Mouse (Mus musculus) thymus, adult 2 months (tissue): Measurements from ENCODE around the gene Rnf26.

Source experiments
- CTCF ChIP-seq: fragments of 200-500 bp; IDR thresholded peaks from 2 replicates; pipeline ENCODE4 v1.5.1; 2012; ENCODE audit warnings: mild to moderate bottlenecking, control low read depth, low read length, moderate library complexity, borderline replicate concordance; ENCODE audit not compliant: control insufficient read depth, poor library complexity, insufficient read depth; ENCODE audit errors: extremely low read depth
- POLR2A ChIP-seq: fragments of 200-500 bp; IDR thresholded peaks from 2 replicates; pipeline ENCODE4 v1.6.1; 2012; ENCODE audit warnings: mild to moderate bottlenecking, low read length, control low read depth, moderate library complexity; ENCODE audit not compliant: control insufficient read depth, poor library complexity, insufficient read depth; ENCODE audit errors: extremely low read depth

DNA sequence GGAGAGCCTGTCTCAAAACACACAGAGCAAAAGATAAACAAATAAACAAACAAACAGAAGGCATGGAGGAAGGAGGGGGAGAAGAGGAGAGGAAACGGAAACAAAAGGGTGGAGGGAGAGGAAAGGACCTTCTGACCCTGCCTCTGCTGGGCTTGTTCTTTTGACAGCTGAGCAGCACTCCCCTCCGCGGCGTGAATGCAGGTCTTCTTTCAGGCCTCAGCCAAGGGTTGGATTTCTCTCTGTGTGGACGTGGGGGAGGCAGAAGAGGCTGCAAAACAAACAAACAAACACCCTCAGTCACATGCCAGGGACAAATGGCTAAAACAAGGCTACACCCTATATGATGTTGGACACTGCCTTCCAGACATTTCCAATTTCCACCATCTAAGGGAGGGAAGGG, 11.7 kb upstream of the Rnf26 start:
- TF ChIP-seq POLR2A (no peak), CTCF (no peak)
